Mouse (Mus musculus) kidney, postnatal 10 days (tissue): Measurements from ENCODE around the gene Sertad1.
A peak's percentile ranks its signal among the peaks of the same experiment; 100 is the strongest.

ENCODE experiments used
- DNase-seq: peaks from one replicate; pipeline ENCODE4 v3.0.0; 2021; ENCODE audit warnings: mixed read lengths

Sertad1 gene

DNA sequence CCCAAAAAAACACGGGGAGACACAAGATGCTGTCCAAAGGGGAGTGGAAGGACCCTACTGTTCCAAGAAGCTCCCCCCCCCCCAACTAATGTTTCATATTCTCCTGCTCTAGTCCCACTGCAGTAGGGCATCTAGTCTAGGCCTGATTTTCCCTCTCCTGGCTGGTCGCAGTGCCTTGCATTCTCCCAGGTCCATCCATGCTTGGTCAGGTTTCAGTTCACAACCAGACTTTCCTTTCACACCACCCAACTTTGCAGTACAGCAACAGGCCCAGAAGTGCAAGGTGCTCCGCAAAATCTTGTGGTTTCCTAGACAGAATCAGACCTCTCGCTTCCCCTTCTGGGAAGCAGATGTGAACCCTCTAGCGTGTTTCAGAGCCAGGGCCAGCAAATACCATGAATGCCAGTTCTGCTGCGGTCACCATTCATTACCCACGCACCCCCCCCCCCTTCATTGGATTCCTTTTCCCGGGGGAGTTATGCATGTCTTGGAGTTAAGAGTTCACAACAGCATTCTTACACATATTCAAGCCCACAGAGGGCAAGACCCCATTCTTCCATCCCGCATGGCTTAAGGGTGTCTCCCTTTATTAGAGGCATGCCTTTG is 20.2 kb downstream of the Sertad1 start:
- peak; percentile 46 for DNase-seq

GRCm38 (mm10) chr7:27507711-27508647 is 21.3 kb downstream of the Sertad1 start:
- peak; percentile 99 for DNase-seq

- peak; percentile 82 for DNase-seq
Observed at GRCm38 (mm10) chr7:27508648-27509005, 21.9 kb downstream of the Sertad1 start.

DNA sequence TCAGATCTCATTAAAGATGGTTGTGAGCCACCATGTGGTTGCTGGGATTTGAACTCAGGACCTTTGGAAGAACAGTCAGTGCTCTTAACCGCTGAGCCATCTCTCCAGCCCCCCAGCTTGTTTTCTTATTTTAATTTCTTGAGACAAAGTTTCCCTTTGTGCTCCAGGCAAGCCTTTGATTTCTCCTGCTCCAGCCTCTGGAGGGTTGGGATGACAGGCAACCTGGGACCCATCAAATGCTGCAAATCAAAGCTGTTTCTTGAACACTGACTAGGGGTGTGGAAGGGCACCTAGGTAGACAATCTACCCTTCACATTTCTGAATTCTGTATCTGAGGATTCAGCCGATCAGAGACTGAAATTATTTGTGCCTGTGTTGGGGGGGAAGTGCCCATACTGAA is 24.1 kb downstream of the Sertad1 start:
- DNase-seq: no peak

DNA sequence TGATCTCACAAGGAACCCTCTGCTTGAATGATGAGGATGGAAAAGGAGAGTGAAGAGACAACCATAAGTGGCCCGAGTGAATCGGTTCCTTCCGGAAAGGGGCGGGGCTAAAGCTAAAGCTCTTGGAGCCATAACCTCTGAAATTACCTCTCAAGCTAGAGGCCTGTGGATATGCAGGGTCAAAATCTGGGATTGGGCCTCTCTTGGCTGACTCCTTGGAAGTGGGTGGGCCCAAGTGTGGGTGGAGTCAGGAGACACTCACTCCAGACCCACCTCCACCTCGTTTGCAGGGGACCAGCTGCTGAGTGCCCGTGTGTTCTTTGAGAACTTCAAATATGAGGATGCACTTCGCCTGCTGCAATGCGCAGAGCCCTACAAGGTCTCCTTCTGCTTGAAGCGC is 28.3 kb downstream of the Sertad1 start:
- no peak for DNase-seq

DNA sequence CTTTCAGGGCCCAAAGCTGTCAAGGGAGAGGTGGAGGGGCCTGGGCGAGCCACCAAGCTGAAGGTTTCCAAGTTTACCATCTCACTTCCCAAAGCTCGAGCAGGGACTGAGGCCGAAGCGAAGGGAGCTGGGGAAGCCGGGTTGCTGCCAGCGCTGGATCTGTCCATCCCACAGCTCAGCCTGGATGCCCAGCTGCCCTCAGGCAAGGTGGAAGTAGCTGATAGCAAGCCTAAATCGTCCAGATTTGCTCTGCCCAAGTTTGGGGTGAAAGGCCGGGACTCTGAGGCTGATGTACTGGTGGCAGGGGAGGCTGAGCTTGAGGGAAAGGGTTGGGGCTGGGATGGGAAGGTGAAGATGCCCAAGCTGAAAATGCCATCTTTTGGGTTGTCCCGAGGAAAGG is 31.6 kb downstream of the Sertad1 start:
- DNase-seq: no peak

DNA sequence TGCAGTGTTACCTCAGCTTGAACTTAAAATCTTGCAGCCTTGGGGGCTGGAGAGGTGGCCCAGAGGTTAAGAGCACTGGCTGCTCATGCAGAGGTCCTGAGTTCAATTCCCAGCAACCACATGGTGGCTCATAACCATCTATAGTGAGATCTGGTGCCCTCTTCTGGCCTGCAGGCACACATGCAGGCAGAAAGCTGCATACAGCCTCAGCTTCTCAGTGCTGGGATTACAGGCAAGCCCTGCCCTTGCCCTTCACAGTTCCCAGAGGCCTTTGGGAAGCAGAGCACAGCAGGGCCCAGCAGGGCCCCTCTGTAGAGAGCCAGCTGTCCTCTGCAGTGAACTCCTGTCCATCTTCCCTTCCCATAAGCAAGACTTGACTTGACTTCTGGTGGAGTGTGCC is 33.4 kb downstream of the Sertad1 start:
- DNase-seq: no peak

DNA sequence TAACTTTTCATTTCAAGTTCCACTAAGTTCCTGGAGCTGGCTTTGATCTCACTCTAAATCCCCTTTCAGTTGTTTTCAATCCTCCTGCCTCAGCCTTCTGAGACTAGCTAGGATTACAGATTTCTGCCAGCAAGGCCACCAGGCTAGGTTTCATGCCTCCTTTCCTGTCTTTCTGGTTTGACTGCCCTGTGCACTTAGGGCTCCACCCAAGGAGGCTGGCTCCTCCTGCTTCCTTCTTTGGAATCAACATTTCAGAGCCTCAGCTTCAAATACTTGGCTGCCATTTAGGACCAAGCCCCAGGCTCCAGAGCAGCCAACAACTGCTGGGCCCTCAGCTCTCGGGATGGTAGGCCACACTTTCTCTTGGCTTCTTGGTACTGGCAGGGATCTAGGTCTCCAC is 33.9 kb downstream of the Sertad1 start:
- no peak for DNase-seq

GRCm38 (mm10) chr7:27522967-27523366 is 36.3 kb downstream of the Sertad1 start, which contains the start of gene Hipk4:
TSS of gene Hipk4 (plus strand) at chr7:27523267.
- no peak for DNase-seq

- DNase-seq: no peak
Observed at GRCm38 (mm10) chr7:27523805-27524204, 37.1 kb downstream of the Sertad1 start.

DNA sequence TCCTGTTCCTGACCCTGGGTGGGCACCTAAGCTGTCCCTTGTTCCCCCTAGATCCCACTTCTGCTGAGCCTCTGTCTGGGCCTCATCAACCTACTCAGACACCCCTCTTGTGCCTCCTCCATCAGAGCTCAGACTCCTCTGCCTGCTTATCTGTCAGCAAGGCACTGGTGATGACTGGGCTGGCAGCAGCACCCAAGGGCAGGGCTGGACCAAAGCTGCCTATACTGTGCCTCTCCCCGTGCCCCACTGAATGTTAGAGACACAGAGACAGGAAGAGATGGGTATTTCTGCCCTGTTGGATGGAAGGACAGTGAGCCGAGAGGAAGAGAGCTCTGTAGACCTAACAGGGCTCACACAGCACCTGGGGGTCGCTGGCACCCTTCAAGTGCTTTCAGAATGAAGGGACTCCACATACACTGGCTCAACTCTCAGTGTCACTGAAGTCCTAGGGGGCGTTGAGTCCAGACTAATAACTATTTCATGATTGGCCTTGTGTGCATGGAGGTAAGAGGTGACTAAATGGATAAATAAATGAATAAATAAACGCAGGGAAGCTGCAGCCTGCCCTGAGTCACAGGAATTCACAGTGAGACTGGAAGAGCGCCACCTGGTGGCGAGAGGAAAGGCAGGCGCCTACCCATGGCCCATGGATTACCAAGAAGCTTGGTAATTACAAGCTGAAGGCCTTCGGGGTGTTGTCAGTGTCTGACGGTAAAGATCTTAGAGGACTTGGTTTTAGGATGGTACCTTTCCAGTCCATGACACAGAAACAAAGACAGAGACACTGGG is 39.5 kb downstream of the Sertad1 start:
- DNase-seq: peak; percentile 87

DNA sequence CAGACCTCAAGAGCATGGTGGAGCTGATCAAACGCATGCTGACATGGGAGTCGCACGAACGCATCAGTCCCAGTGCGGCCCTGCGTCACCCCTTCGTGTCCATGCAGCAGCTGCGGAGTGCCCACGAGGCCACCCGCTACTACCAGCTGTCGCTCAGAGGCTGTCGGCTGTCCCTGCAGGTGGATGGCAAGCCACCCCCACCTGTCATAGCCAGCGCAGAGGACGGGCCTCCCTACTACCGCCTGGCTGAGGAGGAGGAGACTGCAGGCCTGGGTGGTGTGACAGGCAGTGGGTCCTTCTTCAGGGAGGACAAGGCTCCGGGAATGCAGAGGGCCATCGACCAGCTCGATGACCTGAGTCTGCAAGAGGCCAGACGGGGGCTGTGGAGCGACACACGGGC is 42.4 kb downstream of the Sertad1 start:
- no peak for DNase-seq

DNA sequence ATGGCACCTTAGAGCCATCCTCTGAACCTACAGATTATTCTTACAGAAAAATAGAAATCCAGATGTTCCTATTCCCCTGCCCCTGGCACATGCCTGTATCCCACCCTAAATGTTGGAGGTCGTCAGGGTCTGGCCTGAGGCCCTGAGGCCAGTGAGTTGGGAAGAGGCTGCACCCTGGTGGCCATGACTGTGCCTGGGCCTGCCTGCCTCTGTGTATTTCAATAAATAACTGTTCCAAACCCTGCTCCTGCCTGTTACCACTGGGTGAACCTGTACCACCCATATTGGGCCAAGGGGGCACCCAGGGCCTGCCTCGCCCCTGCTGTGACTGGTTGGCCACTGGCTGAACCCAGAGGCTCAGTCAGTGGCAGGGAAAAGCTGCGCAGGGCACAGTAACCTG is 44.2 kb downstream of the Sertad1 start:
- DNase-seq: no peak

DNA sequence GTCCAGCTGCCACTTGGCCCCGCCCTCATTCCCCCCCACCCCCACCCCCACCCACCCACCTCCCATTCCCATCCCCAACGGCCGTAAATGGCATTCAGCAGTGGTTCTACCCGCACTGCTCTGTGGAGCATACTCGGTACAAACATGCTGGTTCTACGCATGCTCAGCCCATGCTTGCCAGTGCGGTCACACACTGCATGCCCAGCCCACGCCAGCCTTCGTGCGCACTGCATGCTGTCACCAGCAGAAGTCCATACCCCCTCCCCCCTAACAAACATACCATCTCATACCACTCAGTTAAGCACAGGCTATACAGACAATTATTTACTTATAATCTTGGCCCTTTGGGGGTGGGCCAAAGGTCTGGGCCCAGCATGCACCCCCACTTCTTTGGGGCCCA is 45.0 kb downstream of the Sertad1 start:
- DNase-seq: no peak

- no peak for DNase-seq
Observed at GRCm38 (mm10) chr7:27532480-27533050, 45.9 kb downstream of the Sertad1 start.

- DNase-seq: no peak
Observed at GRCm38 (mm10) chr7:27535386-27535785, 48.7 kb downstream of the Sertad1 start.

DNA sequence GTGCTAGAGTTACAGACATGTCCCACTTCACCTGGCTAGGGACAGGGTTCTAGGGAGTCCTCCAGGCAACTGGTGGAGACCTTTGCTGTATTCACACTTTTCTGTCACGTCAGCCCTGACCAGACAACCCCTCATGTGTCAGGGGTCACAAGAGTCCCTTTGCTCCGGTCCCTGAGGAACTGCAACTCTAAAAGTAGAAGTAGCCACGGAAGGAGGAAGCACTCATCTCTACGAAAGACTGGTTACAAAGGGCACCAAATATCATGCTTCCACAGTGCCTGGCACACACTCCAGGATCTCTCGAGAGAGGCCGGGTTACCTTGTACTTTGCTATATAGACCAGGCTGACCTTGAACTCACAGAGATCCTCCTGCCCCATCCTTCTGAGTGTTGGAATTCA is 49.9 kb downstream of the Sertad1 start:
- DNase-seq: no peak

GRCm38 (mm10) chr7:27537998-27538397 is 51.3 kb downstream of the Sertad1 start:
- DNase-seq: no peak

DNA sequence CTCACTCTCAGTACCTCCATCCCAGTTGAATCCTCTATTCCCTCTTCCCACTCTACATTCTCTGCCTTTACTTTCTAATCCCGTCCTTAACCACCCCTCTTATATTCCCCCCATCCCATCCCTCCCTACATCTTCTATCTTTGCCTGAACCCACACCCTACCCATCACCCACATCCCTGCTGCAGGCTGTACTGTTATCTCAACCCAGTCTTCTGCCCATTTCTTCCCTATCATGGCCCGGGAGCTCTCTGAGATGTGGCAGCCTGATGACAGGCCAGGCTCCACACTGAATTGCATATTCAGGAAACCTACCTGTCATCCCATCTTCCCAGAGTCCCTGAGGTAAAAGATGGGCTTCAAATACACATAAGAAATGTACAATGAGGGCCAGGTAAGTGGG is 52.1 kb downstream of the Sertad1 start:
- no peak for DNase-seq
